ENCODE assay signal across 9 mouse cellular contexts in genomic region chr5:140619151-140619771, GRCm38 (mm10). TPM values are rescaled to one million over a fixed set of nuclear protein-coding genes. Genes with fewer than 3 reads are reported as not detected.
DNase-seq lines count a peak whose midpoint lies in the region; ATAC-seq and TF ChIP-seq lines count a peak whose summit lies in the region.
"Had no signal": no experiment of that assay in that cellular context is flagged by ENCODE, and none has a peak within 500 bp of the region (broad histone marks: within the 10 kb centered on the region; RNA-seq: fewer than 3 reads in every experiment).

No protein-coding gene starts in this region.

- no peak for ATAC-seq in heart, embryonic 12.5 days (ENCODE audit: insufficient number of reproducible peaks, low FRiP score)
- 0 out of 2 replicates have a peak, but pooled peaks have one; percentile 22 for ATAC-seq in intestine, postnatal 0 days
- ATAC-seq in limb, embryonic 13.5 days (ENCODE audit: low FRiP score, low read depth): peak; percentile 4; the same call in 1 of the 2 replicates
- ATAC-seq in stomach, postnatal 0 days (ENCODE audit: low FRiP score, low TSS enrichment): no peak; the same call in 1 of the 2 replicates

- H3K4me2 ChIP-seq in heart, embryonic 12.5 days: no peak overlapping the region
- no peak overlapping the region for H3K4me2 ChIP-seq in intestine, postnatal 0 days (replicated peaks; ENCODE audit: low read depth)
- no peak overlapping the region for H3K4me2 ChIP-seq in limb, embryonic 13.5 days (replicated peaks)
- H3K4me2 ChIP-seq in myocyte (ENCODE audit: low read depth): no peak overlapping the region
- no peak overlapping the region for H3K4me2 ChIP-seq in stomach, postnatal 0 days (replicated peaks; ENCODE audit: low read depth)
- H3K4me2 ChIP-seq: limb, embryonic 15.5 days had no signal

- no peak for TF ChIP-seq EP300 in stomach, postnatal 0 days (optimal IDR thresholded peaks at IDR 0.05)

- no peaks in the 10 kb centered on the region for H3K9me3 ChIP-seq in heart, embryonic 12.5 days (replicated peaks)
- no peaks in the 10 kb centered on the region for H3K9me3 ChIP-seq in intestine, postnatal 0 days (ENCODE audit: control insufficient read depth)
- H3K9me3 ChIP-seq in limb, embryonic 13.5 days: no peaks in the 10 kb centered on the region
- H3K9me3 ChIP-seq in stomach, postnatal 0 days (ENCODE audit: control insufficient read depth, low read length): no peaks in the 10 kb centered on the region
- H3K9me3 ChIP-seq: limb, embryonic 15.5 days had no signal

- peak; percentile 94 for TF ChIP-seq CTCF in intestine, postnatal 0 days (IDR thresholded peaks at IDR 0.05; ENCODE audit: low read depth)
- TF ChIP-seq CTCF in stomach, postnatal 0 days (IDR thresholded peaks at IDR 0.05; ENCODE audit: low read depth): peak; percentile 85

- H3K27me3 ChIP-seq in heart, embryonic 12.5 days (replicated peaks): no peaks in the 10 kb centered on the region
- no peaks in the 10 kb centered on the region for H3K27me3 ChIP-seq in intestine, postnatal 0 days (replicated peaks; ENCODE audit: control insufficient read depth, insufficient read depth, low read length)
- H3K27me3 ChIP-seq in limb, embryonic 13.5 days: no peaks in the 10 kb centered on the region; the same call in 1 of the 2 replicates
- H3K27me3 ChIP-seq in myocyte (ENCODE audit: control insufficient read depth, insufficient read depth, insufficient read length): no peaks in the 10 kb centered on the region
- no peaks in the 10 kb centered on the region for H3K27me3 ChIP-seq in stomach, postnatal 0 days (ENCODE audit: control insufficient read depth, insufficient read depth, low read length)
- H3K27me3 ChIP-seq: limb, embryonic 15.5 days had no signal

- no peak overlapping the region for H3K9ac ChIP-seq in heart, embryonic 12.5 days
- no peak overlapping the region for H3K9ac ChIP-seq in intestine, postnatal 0 days (ENCODE audit: low read depth, low read length)
- H3K9ac ChIP-seq in limb, embryonic 13.5 days: no peak overlapping the region
- H3K9ac ChIP-seq in stomach, postnatal 0 days (ENCODE audit: low read length): no peak overlapping the region
- H3K9ac ChIP-seq: limb, embryonic 15.5 days had no signal

- H3K27ac ChIP-seq in heart, embryonic 12.5 days (ENCODE audit: poor library complexity, severe bottlenecking): no peak overlapping the region
- H3K27ac ChIP-seq in intestine, postnatal 0 days (ENCODE audit: low read depth, low read length): no peak overlapping the region
- no peak overlapping the region; the same call in 1 of the 2 replicates for H3K27ac ChIP-seq in limb, embryonic 13.5 days
- no peak overlapping the region for H3K27ac ChIP-seq in stomach, postnatal 0 days (replicated peaks)
- H3K27ac ChIP-seq: limb, embryonic 15.5 days had no signal

- peak; percentile 96 for DNase-seq in heart, adult 11 months
- peak; percentile 65 for DNase-seq in brain, adult 2 months (ENCODE audit: low read depth, low spot score)
- DNase-seq in frontal cortex, adult 2 months (ENCODE audit: extremely low spot score in 1 of 2, low spot score in 1 of 2): peak; percentile 50 to 79
- peak; percentile 79 for DNase-seq in stomach, postnatal 0 days (ENCODE audit: low spot score)

- H3K4me3 ChIP-seq in heart, embryonic 12.5 days: no peak overlapping the region
- H3K4me3 ChIP-seq in intestine, postnatal 0 days (ENCODE audit: low read depth, low read length): no peak overlapping the region
- H3K4me3 ChIP-seq in limb, embryonic 13.5 days: no peak overlapping the region
- no peak overlapping the region for H3K4me3 ChIP-seq in myocyte
- no peak overlapping the region for H3K4me3 ChIP-seq in stomach, postnatal 0 days (ENCODE audit: low read depth, low read length)
- H3K4me3 ChIP-seq: limb, embryonic 15.5 days had no signal

- no peaks in the 10 kb centered on the region for H3K79me2 ChIP-seq in myocyte (ENCODE audit: control insufficient read depth, insufficient read depth)

- WGBS in heart, embryonic 12.5 days: 20% methylated on average over 6 of the region's 6 CpGs
- 26% methylated on average over 6 of the region's 6 CpGs for WGBS in intestine, postnatal 0 days
- WGBS in limb, embryonic 13.5 days: 25% methylated on average over 6 of the region's 6 CpGs
- 16% methylated on average over 6 of the region's 6 CpGs for WGBS in stomach, postnatal 0 days

- peaks cover 31% of the 10 kb centered on the region for H3K36me3 ChIP-seq in heart, embryonic 12.5 days
- peaks cover 32% of the 10 kb centered on the region for H3K36me3 ChIP-seq in intestine, postnatal 0 days (ENCODE audit: control insufficient read depth, insufficient read depth)
- H3K36me3 ChIP-seq in limb, embryonic 13.5 days: peaks cover 37% of the 10 kb centered on the region
- H3K36me3 ChIP-seq in myocyte (ENCODE audit: control insufficient read depth, insufficient read depth): no peaks in the 10 kb centered on the region
- peaks cover 15% of the 10 kb centered on the region for H3K36me3 ChIP-seq in stomach, postnatal 0 days (ENCODE audit: control insufficient read depth, insufficient read depth, low read length)

- H3ac ChIP-seq in myocyte (ENCODE audit: control insufficient read depth, insufficient read length): no peak overlapping the region

- H3K4me1 ChIP-seq in heart, embryonic 12.5 days (replicated peaks): no peaks in the 10 kb centered on the region; the same call in 1 of the 2 replicates
- H3K4me1 ChIP-seq in intestine, postnatal 0 days (replicated peaks; ENCODE audit: control insufficient read depth, insufficient read depth, low read length): no peaks in the 10 kb centered on the region; the same call in 1 of the 2 replicates
- H3K4me1 ChIP-seq in limb, embryonic 13.5 days: peaks cover 16% of the 10 kb centered on the region; the same call in 1 of the 2 replicates
- no peaks in the 10 kb centered on the region for H3K4me1 ChIP-seq in stomach, postnatal 0 days (replicated peaks; ENCODE audit: control insufficient read depth, insufficient read depth)

- TF ChIP-seq POLR2A in myocyte (IDR thresholded peaks at IDR 0.05; ENCODE audit: insufficient read length, low read depth): no peak

TF ChIP-seq in myocyte, 11 proteins besides CTCF, POLR2A, EP300 and RAD21:
- peak; percentile 31 for TF ChIP-seq POLR2AphosphoS2 (IDR thresholded peaks at IDR 0.05; ENCODE audit: insufficient read length, low read depth)
- no peak for TF ChIP-seq USF1 (IDR thresholded peaks at IDR 0.05; ENCODE audit: low read depth)

RNA-seq across cellular contexts. Expression of gene Lfng, which starts 12.1 kb away (rescaled TPM):
- polyA plus RNA-seq in heart, embryonic 12.5 days (2016; fragmentation: Nextera tagmentation; extraction: Ambion mirVana): 2.9 and 4.3 TPM in 2 replicates
- polyA plus RNA-seq in frontal cortex, adult 2 months (2012; rRNA removed): 28.7 and 36.2 TPM in 2 replicates
- polyA plus RNA-seq in intestine, postnatal 0 days (2015; fragmentation: Nextera tagmentation; extraction: Ambion mirVana): 7.1 and 7.3 TPM in 2 replicates
- 13.4 and 13.5 TPM in 2 replicates for polyA plus RNA-seq in limb, embryonic 13.5 days (2015; fragmentation: Nextera tagmentation; extraction: Ambion mirVana)
- 3.1 TPM for polyA plus RNA-seq in myocyte (2012; fragmentation: generic; extraction: Trizol)
- 11.1 and 11.4 TPM in 2 replicates for polyA plus RNA-seq in stomach, postnatal 0 days (2015; fragmentation: Nextera tagmentation; extraction: Ambion mirVana)

RNA-seq across cellular contexts. Expression of gene Ttyh3, which starts 29.6 kb away (rescaled TPM):
- polyA plus RNA-seq in heart, embryonic 12.5 days (2016; fragmentation: Nextera tagmentation; extraction: Ambion mirVana): 36.3 and 38.0 TPM in 2 replicates
- polyA plus RNA-seq in frontal cortex, adult 2 months (2012; rRNA removed): 137 and 141 TPM in 2 replicates
- polyA plus RNA-seq in intestine, postnatal 0 days (2015; fragmentation: Nextera tagmentation; extraction: Ambion mirVana): 21.4 and 23.6 TPM in 2 replicates
- 39.0 and 42.1 TPM in 2 replicates for polyA plus RNA-seq in limb, embryonic 13.5 days (2015; fragmentation: Nextera tagmentation; extraction: Ambion mirVana)
- 23.8 TPM for polyA plus RNA-seq in myocyte (2012; fragmentation: generic; extraction: Trizol)
- polyA plus RNA-seq in stomach, postnatal 0 days (2015; fragmentation: Nextera tagmentation; extraction: Ambion mirVana): 8.5 and 9.6 TPM in 2 replicates

RNA-seq across cellular contexts. Expression of gene Grifin, which starts 54.4 kb away (rescaled TPM):
- polyA plus RNA-seq in heart, embryonic 12.5 days (2016; fragmentation: Nextera tagmentation; extraction: Ambion mirVana): 0.31 TPM in 1 of 2 replicates, not detected in the other
- 0.21 and 0.34 TPM in 2 replicates for polyA plus RNA-seq in frontal cortex, adult 2 months (2012; rRNA removed)
- 1.1 and 1.5 TPM in 2 replicates for polyA plus RNA-seq in intestine, postnatal 0 days (2015; fragmentation: Nextera tagmentation; extraction: Ambion mirVana)
- not detected in 2 replicates for polyA plus RNA-seq in limb, embryonic 13.5 days (2015; fragmentation: Nextera tagmentation; extraction: Ambion mirVana)
- not detected for polyA plus RNA-seq in myocyte (2012; fragmentation: generic; extraction: Trizol)
- 0.17 TPM in 2 replicates for polyA plus RNA-seq in stomach, postnatal 0 days (2015; fragmentation: Nextera tagmentation; extraction: Ambion mirVana)
- polyA plus RNA-seq: limb, embryonic 15.5 days had no signal

Comparison
In these comparisons a context has a peak if more than half of its experiments do, and no peak if none do; other contexts are left out.
1. ATAC-seq: peak in intestine, postnatal 0 days (single experiment) and limb, embryonic 13.5 days (single experiment); none in heart, embryonic 12.5 days (single experiment) and stomach, postnatal 0 days (single experiment).
2. Peak in every context shown above with its lines, with median percentiles within 50 percentile points of each other: DNase-seq.